ENCODE assay signal across 8 mouse cellular contexts in genomic region chr10:34281962-34282388, GRCm38 (mm10). TPM values are rescaled to one million over a fixed set of nuclear protein-coding genes. Genes with fewer than 3 reads are reported as not detected.
A peak's percentile ranks its signal among the peaks of the same experiment; 100 is the strongest.
DNase-seq lines count a peak whose midpoint lies in the region; ATAC-seq and TF ChIP-seq lines count a peak whose summit lies in the region.

Gene Tspyl1 (plus strand): TSS chr10:34282190.

- DNase-seq in brain, embryonic 14.5 days (ENCODE audit: low read depth), result peak; percentile 99
- DNase-seq in liver, adult 2 months (ENCODE audit: extremely low read depth, low read depth, low spot score), result peak; percentile 95
- DNase-seq in splenic B cell, adult 2 months (ENCODE audit: low read depth, low spot score), result peak; percentile 99

- peak within 1 kb of the TSS; percentile 91 for H3ac ChIP-seq in C2C12 (ENCODE audit: control insufficient read depth, insufficient read length, low read depth)
- peak within 1 kb of the TSS; percentile 64 for H3ac ChIP-seq in myocyte (ENCODE audit: control insufficient read depth, insufficient read length)

- ATAC-seq in heart, embryonic 11.5 days (replicated peaks; ENCODE audit: insufficient number of reproducible peaks, low FRiP score, low TSS enrichment), result peak; percentile 98
- ATAC-seq in kidney, embryonic 16.5 days (ENCODE audit: low FRiP score, low TSS enrichment), result peak; percentile 99

- H3K4me3 ChIP-seq in C2C12 (ENCODE audit: insufficient read depth, poor library complexity, severe bottlenecking), result peak within 1 kb of the TSS; percentile 98
- H3K4me3 ChIP-seq in erythroblast, embryonic 14.5 days (replicated peaks), result peak within 1 kb of the TSS; percentile 100
- peak within 1 kb of the TSS; percentile 99 for H3K4me3 ChIP-seq in heart, embryonic 11.5 days (ENCODE audit: low read depth, low read length)
- peak within 1 kb of the TSS; percentile 98 for H3K4me3 ChIP-seq in kidney, embryonic 16.5 days (ENCODE audit: low read length)
- H3K4me3 ChIP-seq in liver, adult 2 months (ENCODE audit: insufficient read depth, low read depth, low read length), result peak within 1 kb of the TSS; percentile 85
- peak within 1 kb of the TSS; percentile 78 for H3K4me3 ChIP-seq in myocyte

- peak within 1 kb of the TSS; percentile 98 for H3K9ac ChIP-seq in heart, embryonic 11.5 days (ENCODE audit: low read depth, low read length)
- H3K9ac ChIP-seq in kidney, embryonic 16.5 days (replicated peaks; ENCODE audit: low read length), result peak within 1 kb of the TSS; percentile 97
- peak within 1 kb of the TSS; percentile 92 for H3K9ac ChIP-seq in liver, adult 2 months (ENCODE audit: low read depth, low read length)

- peaks cover 38% of the 10 kb centered on the region for H3K4me1 ChIP-seq in erythroblast, embryonic 14.5 days (ENCODE audit: control insufficient read depth)
- H3K4me1 ChIP-seq in heart, embryonic 11.5 days (ENCODE audit: control insufficient read depth, insufficient read depth, low read length), result peaks cover 11% of the 10 kb centered on the region
- H3K4me1 ChIP-seq in kidney, embryonic 16.5 days (ENCODE audit: insufficient read depth, low read length), result peaks cover 18% of the 10 kb centered on the region
- peaks cover 12% of the 10 kb centered on the region for H3K4me1 ChIP-seq in liver, adult 2 months (ENCODE audit: control insufficient read depth, insufficient read depth, low read length)

- H3K79me3 ChIP-seq in C2C12 (ENCODE audit: low read depth), result peaks cover 30% of the 10 kb centered on the region

- no peaks in the 10 kb centered on the region for H3K9me3 ChIP-seq in erythroblast, embryonic 14.5 days (ENCODE audit: control insufficient read depth, low read length)
- no peaks in the 10 kb centered on the region for H3K9me3 ChIP-seq in heart, embryonic 11.5 days (replicated peaks; ENCODE audit: control insufficient read depth, low read length)
- no peaks in the 10 kb centered on the region for H3K9me3 ChIP-seq in kidney, embryonic 16.5 days (ENCODE audit: low read length)

- peak within 1 kb of the TSS; percentile 77 for H3K27ac ChIP-seq in heart, embryonic 11.5 days (ENCODE audit: low read depth, low read length)
- H3K27ac ChIP-seq in kidney, embryonic 16.5 days (ENCODE audit: low read length), result peak within 1 kb of the TSS; percentile 76
- H3K27ac ChIP-seq in liver, adult 2 months (replicated peaks; ENCODE audit: insufficient read depth, low read depth, low read length), result peak within 1 kb of the TSS; percentile 76

- WGBS in heart, embryonic 11.5 days (ENCODE audit: insufficient replicate concordance), result under 1% methylated on average over 38 of the region's 38 CpGs
- WGBS in kidney, embryonic 16.5 days, result 0% methylated on average over 38 of the region's 38 CpGs
- under 1% methylated on average over 38 of the region's 38 CpGs for WGBS in liver, adult 2 months

- TF ChIP-seq CTCF in C2C12 (IDR thresholded peaks at IDR 0.05; ENCODE audit: control insufficient read depth, insufficient read depth, insufficient read length), result no peak
- no peak for TF ChIP-seq CTCF in brain, embryonic 14.5 days (IDR thresholded peaks at IDR 0.05; ENCODE audit: borderline replicate concordance, extremely low read depth, insufficient read depth, insufficient read length)
- no peak for TF ChIP-seq CTCF in liver, adult 2 months (IDR thresholded peaks at IDR 0.05; ENCODE audit: low read depth, low read length)

- TF ChIP-seq POLR2A in brain, embryonic 14.5 days (IDR thresholded peaks at IDR 0.05; ENCODE audit: borderline replicate concordance, extremely low read depth, insufficient read depth, insufficient read length, poor library complexity, severe bottlenecking), result peak; percentile 82; the same call in 1 of the 2 replicates
- TF ChIP-seq POLR2A in liver, adult 2 months (IDR thresholded peaks at IDR 0.05; ENCODE audit: extremely low read depth, insufficient read depth, low read length), result peak; percentile 72; the same call in 1 of the 2 replicates
- peak; percentile 83 for TF ChIP-seq POLR2A in myocyte (IDR thresholded peaks at IDR 0.05; ENCODE audit: insufficient read length, low read depth)

- peak within 1 kb of the TSS; percentile 94 for H3K4me2 ChIP-seq in heart, embryonic 11.5 days
- H3K4me2 ChIP-seq in kidney, embryonic 16.5 days (replicated peaks; ENCODE audit: low read depth, low read length), result peak within 1 kb of the TSS; percentile 90
- H3K4me2 ChIP-seq in myocyte (ENCODE audit: low read depth), result peak within 1 kb of the TSS; percentile 94

- H3K27me3 ChIP-seq in C2C12 (ENCODE audit: control insufficient read depth, insufficient read depth, insufficient read length), result no peaks in the 10 kb centered on the region
- peaks cover 6% of the 10 kb centered on the region for H3K27me3 ChIP-seq in erythroblast, embryonic 14.5 days (ENCODE audit: control insufficient read depth)
- no peaks in the 10 kb centered on the region for H3K27me3 ChIP-seq in heart, embryonic 11.5 days (ENCODE audit: control insufficient read depth, insufficient read depth, low read length)
- H3K27me3 ChIP-seq in kidney, embryonic 16.5 days (ENCODE audit: insufficient read depth, low read length), result no peaks in the 10 kb centered on the region
- no peaks in the 10 kb centered on the region for H3K27me3 ChIP-seq in liver, adult 2 months (ENCODE audit: control insufficient read depth, insufficient read depth, low read length)
- H3K27me3 ChIP-seq in myocyte (ENCODE audit: control insufficient read depth, insufficient read depth, insufficient read length), result peaks cover 4% of the 10 kb centered on the region
- no peaks in the 10 kb centered on the region for H3K27me3 ChIP-seq in splenic B cell, adult 2 months (ENCODE audit: control insufficient read depth, insufficient read depth, low read length, poor library complexity, severe bottlenecking)

- peaks cover 4% of the 10 kb centered on the region for H3K36me3 ChIP-seq in C2C12 (ENCODE audit: control insufficient read depth, insufficient read depth)
- H3K36me3 ChIP-seq in erythroblast, embryonic 14.5 days (ENCODE audit: control insufficient read depth), result peaks cover 16% of the 10 kb centered on the region
- H3K36me3 ChIP-seq in heart, embryonic 11.5 days (ENCODE audit: control insufficient read depth, insufficient read depth, low read length), result no peaks in the 10 kb centered on the region
- H3K36me3 ChIP-seq in kidney, embryonic 16.5 days (ENCODE audit: insufficient read depth, low read length), result peaks cover under 1% of the 10 kb centered on the region; the same call in 1 of the 2 replicates
- peaks cover 4% of the 10 kb centered on the region; the same call in 1 of the 2 replicates for H3K36me3 ChIP-seq in liver, adult 2 months (ENCODE audit: control insufficient read depth, insufficient read depth, low read length)
- H3K36me3 ChIP-seq in myocyte (ENCODE audit: control insufficient read depth, insufficient read depth), result no peaks in the 10 kb centered on the region
- no peaks in the 10 kb centered on the region for H3K36me3 ChIP-seq in splenic B cell, adult 2 months (ENCODE audit: control insufficient read depth, insufficient read depth, low read length, poor library complexity, severe bottlenecking)

- H3K79me2 ChIP-seq in C2C12 (ENCODE audit: control insufficient read depth, insufficient read depth) (peaks cover 40% of the 10 kb centered on the region), myocyte (ENCODE audit: control insufficient read depth, insufficient read depth) (peaks cover 29% of the 10 kb centered on the region)
- H3K79me2 ChIP-seq in liver, adult 2 months (ENCODE audit: control insufficient read depth, insufficient read depth, low read length), result peaks cover 13% of the 10 kb centered on the region; the same call in 1 of the 2 replicates

TF ChIP-seq in C2C12, 6 proteins besides CTCF, POLR2A, EP300 and RAD21:
- TF ChIP-seq MYOG (IDR thresholded peaks at IDR 0.05; ENCODE audit: control insufficient read depth, extremely low read depth, insufficient read length) (no peak), MYOD1 (IDR thresholded peaks at IDR 0.05; ENCODE audit: control insufficient read depth, insufficient read length, low read depth) (no peak), MAX (IDR thresholded peaks at IDR 0.05) (peak; percentile 71), FOSL1 (IDR thresholded peaks at IDR 0.05; ENCODE audit: insufficient read depth, low read length, poor library complexity, severe bottlenecking) (no peak), USF1 (IDR thresholded peaks at IDR 0.05; ENCODE audit: low read depth) (peak; percentile 79)
TF ChIP-seq in C2C12: peak in this region for 2.

TF ChIP-seq in myocyte, 11 proteins besides CTCF, POLR2A, EP300 and RAD21:
- peak in 1 of 3 experiments; percentile 1 for TF ChIP-seq MYOG (IDR thresholded peaks at IDR 0.05; ENCODE audit: control insufficient read depth in 1 of 3, insufficient read depth in 1 of 3, insufficient read length in 2 of 3, low read depth in 2 of 3)
- peak; percentile 89 for TF ChIP-seq POLR2AphosphoS2 (IDR thresholded peaks at IDR 0.05; ENCODE audit: insufficient read length, low read depth)
- TF ChIP-seq TCF3 (IDR thresholded peaks at IDR 0.05; ENCODE audit: insufficient read length, low read depth), result no peak
- TF ChIP-seq CEBPB (IDR thresholded peaks at IDR 0.05; ENCODE audit: insufficient read depth, poor library complexity, severe bottlenecking), result no peak
- peak; percentile 82 for TF ChIP-seq USF1 (IDR thresholded peaks at IDR 0.05; ENCODE audit: low read depth)
- peak; percentile 66 for TF ChIP-seq SRF (IDR thresholded peaks at IDR 0.05; ENCODE audit: control insufficient read depth, insufficient read length, low read depth)

RNA-seq across cellular contexts. Expression of gene Tspyl1, which starts in this region (rescaled TPM):
- polyA plus RNA-seq in C2C12 (2012; fragmentation: generic; extraction: Trizol), result 15.5 TPM
- 68.5 and 77.6 TPM in 2 replicates for polyA plus RNA-seq in brain, embryonic 14.5 days (2012; rRNA removed)
- 1.7 and 2.7 TPM in 2 replicates for polyA plus RNA-seq in erythroblast, embryonic 14.5 days (2012)
- 52.7 and 57.3 TPM in 2 replicates for polyA plus RNA-seq in heart, embryonic 11.5 days (2014; fragmentation: Nextera tagmentation; extraction: Ambion mirVana)
- polyA plus RNA-seq in kidney, embryonic 16.5 days (2015; fragmentation: Nextera tagmentation; extraction: Ambion mirVana), result 54.9 and 62.6 TPM in 2 replicates
- total RNA-seq in liver, adult 2 months (2014; rRNA removed), result 12.9 and 14.5 TPM in 2 replicates
- polyA plus RNA-seq in liver, adult 2 months (2012; rRNA removed), result 13.1 and 13.6 TPM in 2 replicates
- polyA plus RNA-seq in myocyte (2012; fragmentation: generic; extraction: Trizol), result 26.4 TPM

Comparison
In these comparisons a context has a peak if more than half of its experiments do, and no peak if none do; other contexts are left out.
1. Peak in every context shown above with its lines: DNase-seq, ATAC-seq, H3K4me3 ChIP-seq and H3K27ac ChIP-seq.